Mouse (Mus musculus) kidney, adult 2 months (tissue): ENCODE measurements around the gene Cenpf. TPM values are rescaled to one million over a fixed set of nuclear protein-coding genes. Genes with fewer than 3 reads are reported as not detected.

Experiments
- DNase-seq: peaks from one replicate; pipeline ENCODE4 v3.0.0; 2021
- H3K27ac ChIP-seq: fragments of 200-500 bp; 2 replicates; pipeline ENCODE4 v1.5.1; 2012; ENCODE audit warnings: low read depth, low read length, control low read depth, inconsistent platforms; ENCODE audit not compliant: insufficient read depth
- H3K27me3 ChIP-seq: fragments of 200-500 bp; replicated peaks from 2 replicates; pipeline ENCODE4 v1.6.1; 2012; ENCODE audit warnings: mild to moderate bottlenecking, moderate library complexity, low read length, inconsistent platforms; ENCODE audit not compliant: control insufficient read depth, insufficient read depth
- H3K36me3 ChIP-seq: fragments of 200-500 bp; 2 replicates; pipeline ENCODE4 v1.6.1; 2012; ENCODE audit warnings: mild to moderate bottlenecking, moderate library complexity, low read length, inconsistent platforms; ENCODE audit not compliant: control insufficient read depth, insufficient read depth
- H3K4me1 ChIP-seq: fragments of 200-500 bp; 2 replicates; pipeline ENCODE4 v1.6.1; 2011; ENCODE audit warnings: low read length; ENCODE audit not compliant: control insufficient read depth, insufficient read depth
- H3K4me3 ChIP-seq: fragments of 200-500 bp; 2 replicates; pipeline ENCODE4 v1.5.1; 2011; ENCODE audit warnings: mild to moderate bottlenecking, low read depth, low read length, control low read depth; ENCODE audit not compliant: insufficient read depth
- CTCF ChIP-seq: fragments of 200-500 bp; conservative IDR thresholded peaks from 2 replicates; pipeline ENCODE4 v1.5.1; 2011; ENCODE audit warnings: low read depth, mild to moderate bottlenecking, control low read depth, low read length, moderate library complexity, mixed read lengths; ENCODE audit not compliant: insufficient read depth, insufficient read length
- POLR2A ChIP-seq: fragments of 200-500 bp; IDR thresholded peaks from one replicate; pipeline ENCODE4 v1.6.1; 2011; ENCODE audit warnings: low read depth, low read length, control low read depth
- WGBS: fragments of 180-500 bp; shearing (Covaris S2); methylation state at CpG from one replicate; pipeline ENCODE4 v1.1.7; 2018; 5-methylcytosine and 5-hydroxymethylcytosine counted together
- polyA plus RNA-seq: library from polyadenylated mRNA; depleted of rRNA; stranded (reverse); fragments of >200 nt; gene quantifications from 2 replicates; pipeline ENCODE4 v1.2.3, GENCODE M21; 2012; rRNA removed

The Cenpf gene
- 0.14 and 0.33 TPM in 2 replicates for polyA plus RNA-seq

- Histone ChIP-seq H3K27me3 (no peaks in the 10 kb centered on the region), H3K27ac (no peak within 1 kb of the TSS), H3K4me1 (no peaks in the 10 kb centered on the region), H3K4me3 (peak within 1 kb of the TSS; percentile 75), H3K36me3 (no peaks in the 10 kb centered on the region)
- no peak for TF ChIP-seq CTCF
- no peak for TF ChIP-seq POLR2A
- WGBS = 1% methylated on average over 54 of the region's 55 CpGs
- peak; percentile 99 for DNase-seq
Measured at GRCm38 (mm10) chr1:189687654-189688387, at the start of gene Cenpf. Gene Cenpf (minus strand): TSS chr1:189688086.

- 41% methylated on average over 8 of the region's 8 CpGs for WGBS
- H3K27ac ChIP-seq = no peak overlapping the region
- no peak for DNase-seq
- no peak overlapping the region for H3K4me3 ChIP-seq
- peaks cover 11% of the 10 kb centered on the region; the same call in 1 of the 2 replicates for H3K4me1 ChIP-seq
- no peaks in the 10 kb centered on the region for H3K36me3 ChIP-seq
- TF ChIP-seq CTCF (no peak), POLR2A (no peak)
- no peaks in the 10 kb centered on the region for H3K27me3 ChIP-seq
Measured at GRCm38 (mm10) chr1:189732156-189732555, 44.3 kb upstream of the Cenpf start.

- no peak for DNase-seq
- Histone ChIP-seq H3K27me3 (no peaks in the 10 kb centered on the region), H3K27ac (no peak overlapping the region; the same call in 1 of the 2 replicates), H3K4me3 (no peak overlapping the region), H3K4me1 (peaks cover 13% of the 10 kb centered on the region), H3K36me3 (no peaks in the 10 kb centered on the region)
- WGBS = 73% methylated on average over 10 of the region's 10 CpGs
- TF ChIP-seq CTCF (no peak), POLR2A (no peak)
Measured at GRCm38 (mm10) chr1:189731697-189732096, 43.8 kb upstream of the Cenpf start.

- Histone ChIP-seq H3K4me3 (peak overlapping the region; percentile 79), H3K4me1 (peaks cover 13% of the 10 kb centered on the region), H3K27me3 (no peaks in the 10 kb centered on the region), H3K36me3 (no peaks in the 10 kb centered on the region), H3K27ac (peak overlapping the region; percentile 86)
- TF ChIP-seq POLR2A (no peak), CTCF (no peak)
- 36% methylated on average over 17 of the region's 17 CpGs for WGBS
- no peak for DNase-seq
Measured at GRCm38 (mm10) chr1:189729141-189729815, 41.4 kb upstream of the Cenpf start.

GRCm38 (mm10) chr1:189728784-189729115 lies 40.9 kb upstream of the Cenpf start:
- H3K27me3 ChIP-seq = no peaks in the 10 kb centered on the region
- H3K4me1 ChIP-seq = peaks cover 13% of the 10 kb centered on the region
- peak overlapping the region; percentile 79 for H3K4me3 ChIP-seq
- no peak for DNase-seq
- WGBS = 3% methylated on average over 15 of the region's 15 CpGs
- H3K27ac ChIP-seq = peak overlapping the region; percentile 86
- TF ChIP-seq POLR2A (no peak), CTCF (no peak)
- H3K36me3 ChIP-seq = no peaks in the 10 kb centered on the region

- Histone ChIP-seq H3K27me3 (no peaks in the 10 kb centered on the region), H3K4me3 (peak within 1 kb of the TSS; percentile 79), H3K27ac (peak within 1 kb of the TSS; percentile 100), H3K4me1 (peaks cover 13% of the 10 kb centered on the region), H3K36me3 (no peaks in the 10 kb centered on the region)
- TF ChIP-seq POLR2A = no peak
- TF ChIP-seq CTCF = no peak
- WGBS = 1% methylated on average over 95 of the region's 98 CpGs
- peak; percentile 92 for DNase-seq
Measured at GRCm38 (mm10) chr1:189727884-189728783, 40.2 kb upstream of the Cenpf start, which contains the start of gene Ptpn14. Gene Ptpn14 (plus strand): TSS chr1:189728268.

- peak; percentile 90 for DNase-seq
Measured at GRCm38 (mm10) chr1:189727346-189727883, 39.5 kb upstream of the Cenpf start.

More at GRCm38 (mm10) chr1:189727346-189727883, 39.5 kb upstream of the Cenpf start:
- WGBS = 3% methylated on average over 22 of the region's 22 CpGs
- H3K4me1 ChIP-seq = peaks cover 13% of the 10 kb centered on the region
- no peaks in the 10 kb centered on the region for H3K36me3 ChIP-seq
- H3K27me3 ChIP-seq = no peaks in the 10 kb centered on the region
- peak overlapping the region; percentile 100 for H3K27ac ChIP-seq
- peak overlapping the region; percentile 79 for H3K4me3 ChIP-seq
- TF ChIP-seq POLR2A = no peak
